Mouse (Mus musculus) neutrophil, adult 59 days (primary cell): ENCODE data around the gene Rnf135. TPM values are rescaled to one million over a fixed set of nuclear protein-coding genes. Genes with fewer than 3 reads are reported as not detected.

Source experiments
- total RNA-seq, 2 experiments: library from RNA; stranded (reverse); gene quantifications; 1 replicate in 1 of 2; 2 replicates in 1 of 2; pipeline ENCODE4 v1.2.4; 2023

Rnf135 gene
- 1 to 10 TPM; 6.0 to 7.6 TPM for total RNA-seq

DNA sequence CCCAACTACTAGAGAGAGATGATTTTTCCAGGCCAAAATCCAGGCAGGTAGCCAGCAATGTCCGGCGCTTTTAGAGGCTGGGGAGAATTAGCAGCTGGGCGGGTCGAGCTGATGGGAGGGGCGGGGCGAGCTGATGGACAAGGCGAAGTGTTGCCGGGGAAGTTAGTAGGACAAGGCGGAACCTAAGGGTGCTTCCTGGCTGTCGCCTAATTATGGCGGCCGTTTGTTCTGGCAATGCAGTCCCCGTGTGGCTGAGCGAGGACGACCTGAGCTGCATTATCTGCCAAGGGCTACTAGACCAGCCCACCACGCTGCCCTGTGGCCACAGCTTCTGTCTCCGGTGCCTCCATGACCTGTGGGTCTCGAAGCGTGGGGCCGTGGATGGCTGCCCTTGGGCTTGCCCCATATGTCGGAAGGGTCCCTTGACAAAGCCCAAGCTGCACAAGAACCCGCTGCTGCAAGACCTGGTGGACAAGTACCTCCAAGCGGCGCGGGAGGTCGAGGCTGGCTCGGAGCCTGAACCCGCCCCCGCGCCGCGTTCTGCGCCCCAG lies at the start of gene Rnf135:
Gene Rnf135 (plus strand): TSS at position 147 of the 551 bp plus-strand sequence.

DNA sequence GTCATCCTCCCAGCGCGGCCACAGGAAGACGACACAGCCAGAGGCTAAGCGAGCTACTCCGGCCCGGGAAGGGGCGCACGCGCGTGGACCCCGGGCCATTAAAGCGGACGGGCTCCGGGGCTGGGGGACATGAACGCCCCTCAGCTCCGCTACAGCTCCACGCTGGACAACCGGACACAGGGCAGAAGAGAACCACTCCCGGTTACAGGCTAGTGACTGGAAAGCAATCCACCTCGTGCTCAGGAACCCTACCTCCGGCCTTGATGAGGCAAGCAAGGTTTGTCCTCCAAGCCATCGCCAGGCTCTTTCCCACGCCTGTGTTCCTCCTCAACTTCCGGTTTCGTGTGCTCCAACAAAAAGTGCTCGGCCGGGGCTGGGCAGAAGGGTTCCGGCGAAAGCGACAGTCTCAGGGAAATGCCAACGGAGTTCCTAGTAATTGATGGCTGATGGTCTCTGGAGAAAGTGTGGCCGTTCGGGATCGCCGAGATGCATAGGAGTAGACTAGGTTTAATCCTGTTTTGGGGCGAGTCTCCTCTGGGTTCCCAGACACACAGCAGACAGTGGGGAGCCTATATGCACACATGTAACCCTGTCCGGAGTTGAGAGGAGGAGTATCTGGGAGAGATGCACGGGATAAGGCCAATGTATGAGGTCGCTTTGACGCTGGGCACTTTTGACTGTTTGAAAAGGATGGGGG lies 41.7 kb upstream of the Rnf135 start, which contains the start of gene Tefm:
Gene Tefm (minus strand): TSS at position 351 of the 697 bp plus-strand sequence.

DNA sequence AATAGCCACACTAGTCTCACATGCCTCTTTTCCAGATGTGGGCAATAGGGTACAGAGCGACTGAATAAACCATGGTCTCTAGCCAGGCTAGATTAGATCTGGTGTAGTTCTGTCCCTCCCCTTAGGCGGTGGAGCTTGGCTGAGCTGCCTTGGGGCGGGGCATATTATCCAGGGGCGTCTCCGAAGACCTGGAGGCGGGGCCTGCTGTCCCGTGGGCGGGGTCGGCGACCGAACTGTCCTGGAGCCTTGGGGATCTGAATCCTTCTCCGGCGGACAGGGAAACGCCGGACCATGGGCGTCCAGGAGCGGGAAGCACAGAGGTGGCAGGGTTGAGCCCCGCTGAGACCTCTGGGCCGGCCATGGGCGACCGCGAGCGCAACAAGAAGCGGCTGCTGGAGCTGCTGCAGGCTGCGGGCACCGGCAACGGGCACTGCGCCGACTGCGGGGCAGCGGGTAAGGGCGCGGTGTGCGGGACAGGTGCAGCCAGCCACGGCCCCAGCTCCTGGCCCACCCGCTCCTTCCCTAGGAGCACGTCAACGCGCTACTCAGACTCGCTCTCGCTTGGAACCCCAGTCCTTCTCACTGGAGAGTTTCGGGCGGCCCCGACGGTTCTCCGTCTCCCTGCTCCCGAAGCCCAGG lies 29.7 kb upstream of the Rnf135 start, which contains the start of gene Adap2:
Gene Adap2 (plus strand): TSS at position 249 of the 639 bp plus-strand sequence.

DNA sequence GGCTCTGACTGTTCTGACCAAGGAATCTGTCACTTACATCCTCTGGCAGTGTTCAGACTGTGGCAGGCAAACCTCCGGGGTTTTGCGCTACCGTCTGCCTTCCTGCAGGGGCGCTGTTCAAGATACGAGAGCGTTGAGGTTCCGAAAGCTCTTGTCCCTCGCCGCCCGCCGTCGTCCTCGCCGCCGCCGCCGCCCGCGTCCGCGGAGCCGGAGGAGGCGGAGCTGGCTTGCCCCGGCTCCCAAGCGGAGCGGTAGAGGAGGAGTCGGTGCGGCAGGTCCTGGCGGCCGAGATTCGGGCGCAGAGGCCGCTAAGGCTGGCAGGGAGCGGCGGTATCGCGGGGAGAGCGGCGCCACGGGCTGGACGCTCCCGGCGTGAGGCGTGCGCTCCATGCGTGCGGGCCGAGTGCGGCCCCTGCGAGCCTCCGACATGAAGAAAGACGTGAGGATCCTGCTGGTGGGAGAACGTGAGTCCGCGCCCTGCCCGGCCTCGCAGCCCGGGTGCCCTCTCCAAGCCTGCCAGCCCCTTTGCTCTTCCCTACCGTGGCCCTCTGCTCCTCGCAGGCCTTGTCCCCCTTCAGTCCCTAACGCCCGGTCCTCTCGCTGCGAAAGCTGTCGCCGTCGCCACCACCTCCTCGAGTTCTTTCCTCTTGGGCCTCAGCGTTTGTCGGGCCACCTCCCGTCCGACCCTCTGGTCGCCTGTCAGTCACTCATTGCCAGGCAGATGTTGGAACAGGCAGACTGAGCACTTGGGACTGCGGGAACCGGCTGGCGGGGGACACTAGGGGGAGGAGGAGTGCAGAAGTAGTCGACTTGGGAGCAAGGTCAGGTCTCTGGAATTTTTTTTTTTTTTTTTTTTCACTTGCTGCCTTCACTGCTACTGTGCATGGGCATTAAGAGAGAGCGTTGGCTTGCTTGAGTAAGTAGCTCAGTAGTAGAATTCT lies 25.5 kb downstream of the Rnf135 start, which contains the start of gene Rhot1:
Gene Rhot1 (plus strand): TSS at position 160 of the 941 bp plus-strand sequence.

Other genes with a start within 250 kb of the Rnf135 start
- 10 to 100 TPM; 14.6 to 27.0 TPM for gene Utp6, start 221.5 kb upstream of the Rnf135 start, total RNA-seq
- gene Suz12, start 190.7 kb upstream of the Rnf135 start, total RNA-seq: 10 to 100 TPM; 58.3 to 59.6 TPM
- gene Crlf3, start 102.9 kb upstream of the Rnf135 start, total RNA-seq: 100 to 1,000 TPM in 1 of 2 experiments, 10 to 100 TPM in 1; 97.1 to 106 TPM
- gene Atad5, start 94.5 kb upstream of the Rnf135 start, total RNA-seq: 10 to 100 TPM; 12.1 to 12.7 TPM
- 1 to 10 TPM; 3.1 to 3.5 TPM for gene Tefm, start 41.7 kb upstream of the Rnf135 start, total RNA-seq
- 1 to 10 TPM; 3.5 to 4.0 TPM for gene Adap2, start 29.7 kb upstream of the Rnf135 start, total RNA-seq
- gene Rhot1, start 25.2 kb downstream of the Rnf135 start, total RNA-seq: 10 to 100 TPM; 17.1 to 20.0 TPM
- under 1 TPM; 0.09 to 0.44 TPM for gene Rhbdl3, start 117.1 kb downstream of the Rnf135 start, total RNA-seq
- 1 to 10 TPM; 5.7 to 7.8 TPM for gene 5730455P16Rik, start 194.2 kb downstream of the Rnf135 start, total RNA-seq
- gene Zfp207, start 199.4 kb downstream of the Rnf135 start, total RNA-seq: 100 to 1,000 TPM; 131 to 134 TPM
- gene Psmd11, start 244.8 kb downstream of the Rnf135 start, total RNA-seq: 10 to 100 TPM; 59.4 to 64.8 TPM